Mouse (Mus musculus) kidney, adult 9 months (tissue): ENCODE measurements around the gene Irf6.

ENCODE experiments used
- DNase-seq: peaks from one replicate; pipeline ENCODE4 v3.0.0; 2022

Irf6 gene

DNA sequence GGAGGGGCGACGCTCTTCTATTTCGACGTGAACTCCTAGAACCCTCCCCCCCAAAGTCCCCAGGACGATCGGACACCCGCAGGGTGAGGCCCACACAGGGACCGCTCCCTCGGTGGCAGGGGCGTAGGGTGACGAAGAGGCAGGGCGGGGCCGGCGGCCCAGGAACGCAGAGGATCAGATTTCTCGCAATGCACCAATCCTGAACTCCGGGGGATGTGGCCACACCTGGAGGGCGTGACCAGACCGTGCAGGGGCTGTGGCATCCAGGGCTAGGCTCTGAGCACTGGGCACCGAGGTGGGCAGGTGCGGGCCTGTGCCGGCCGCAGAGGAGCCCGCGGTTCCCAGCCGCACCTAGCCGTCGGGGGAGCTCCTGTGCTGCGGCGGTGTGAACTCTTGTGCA, at the start of gene Irf6:
TSS of gene Irf6 (plus strand) at position 240 of the 400 bp plus-strand sequence.
- DNase-seq, result peak; percentile 94

DNA sequence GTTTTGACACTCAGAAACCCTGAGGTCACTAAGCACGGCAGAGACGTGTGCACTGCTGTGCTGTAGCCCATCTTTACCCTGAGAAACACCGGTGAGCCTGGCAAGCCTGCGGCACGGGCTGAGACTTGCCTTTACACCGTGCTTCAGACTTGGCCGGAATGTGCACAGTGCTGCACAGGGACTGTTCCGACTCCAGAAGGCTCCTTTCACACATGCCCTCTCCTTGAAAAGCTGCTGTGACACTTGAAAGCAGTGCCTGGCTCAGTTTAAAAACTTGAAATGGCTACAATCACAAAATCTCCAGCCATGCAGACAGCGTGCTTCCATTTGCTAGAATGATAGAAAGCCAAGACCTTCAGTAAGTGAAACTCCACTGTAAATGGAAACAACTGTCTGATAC, 40.8 kb upstream of the Irf6 start:
- DNase-seq, result no peak

DNA sequence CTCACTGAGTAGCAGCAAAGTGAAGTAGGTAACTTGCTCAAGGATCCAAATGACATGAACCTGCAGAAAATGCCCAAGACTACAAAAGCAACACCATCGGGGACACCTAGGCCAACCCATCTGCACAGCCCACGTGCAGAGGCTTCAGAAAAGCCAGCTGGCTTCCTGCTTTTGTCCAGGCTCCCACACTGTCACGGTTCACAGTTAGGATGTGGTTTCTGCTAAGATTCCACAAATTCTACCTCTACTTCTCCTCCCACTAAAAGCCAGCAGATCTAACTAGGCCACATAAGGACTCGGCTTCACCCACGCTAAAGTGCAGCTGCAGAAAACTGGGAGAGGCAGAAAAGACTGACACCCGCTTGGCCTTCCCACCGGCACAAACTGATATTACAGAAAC, 30.1 kb upstream of the Irf6 start:
- DNase-seq, result no peak

DNA sequence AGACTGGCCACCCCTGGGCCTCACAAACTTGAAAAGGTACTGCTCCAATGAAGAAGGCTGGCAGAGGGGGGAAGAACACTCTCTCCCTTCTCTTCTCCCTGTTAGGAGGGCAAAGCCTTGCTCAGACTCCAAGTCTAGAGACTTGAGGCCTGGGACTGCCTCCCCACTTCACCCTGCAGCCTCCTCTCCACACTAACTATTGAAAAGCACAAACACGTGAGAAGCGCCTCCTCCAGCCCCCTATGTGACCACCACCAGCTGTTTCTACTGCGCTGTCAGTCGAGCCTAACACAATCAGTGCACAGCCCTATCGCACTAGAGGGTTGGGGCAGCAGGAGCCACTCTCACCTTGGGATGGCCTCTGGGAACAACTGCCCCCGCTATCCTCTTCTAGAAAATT, 29.6 kb upstream of the Irf6 start:
- DNase-seq, result no peak

DNA sequence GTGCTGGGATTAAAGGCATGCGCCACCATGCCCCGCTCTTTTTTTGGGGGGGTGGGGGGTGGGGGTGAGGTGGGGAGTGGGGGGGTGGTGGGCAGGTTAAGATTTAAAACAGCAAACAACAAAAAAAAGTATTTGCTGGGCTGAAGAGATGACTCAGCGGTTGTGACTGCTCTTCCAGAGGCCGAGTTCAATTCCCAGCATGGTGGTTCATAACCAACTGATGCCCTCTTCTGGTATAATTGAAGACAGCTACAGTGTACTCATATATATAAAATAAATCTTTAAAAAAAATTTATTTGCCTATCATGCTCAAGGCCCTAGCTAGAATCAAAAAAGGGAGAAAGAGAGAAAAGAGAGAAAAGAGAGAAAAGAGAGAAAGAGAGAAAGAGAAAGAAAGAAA, 27.1 kb upstream of the Irf6 start:
- peak; percentile 14 for DNase-seq

DNA sequence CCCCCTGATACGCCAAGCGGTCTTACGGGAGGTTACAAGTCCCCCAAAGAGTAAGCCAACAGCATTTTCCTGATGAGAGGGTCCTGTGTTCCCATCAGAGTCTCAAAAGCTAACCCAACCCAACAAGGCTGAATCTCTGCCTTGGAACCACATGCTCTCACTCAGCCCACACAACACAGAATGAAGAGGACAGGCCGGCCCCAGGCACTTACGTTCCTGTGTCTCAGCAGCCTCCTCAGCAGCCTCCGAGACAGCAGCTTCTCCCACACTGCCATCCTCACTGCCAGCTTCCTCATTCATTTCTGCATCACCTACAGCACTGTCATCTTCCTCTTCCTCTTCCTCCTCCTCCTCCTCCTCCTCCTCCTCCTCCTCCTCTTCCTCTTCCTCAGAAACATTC, 24.9 kb upstream of the Irf6 start:
- no peak for DNase-seq

DNA sequence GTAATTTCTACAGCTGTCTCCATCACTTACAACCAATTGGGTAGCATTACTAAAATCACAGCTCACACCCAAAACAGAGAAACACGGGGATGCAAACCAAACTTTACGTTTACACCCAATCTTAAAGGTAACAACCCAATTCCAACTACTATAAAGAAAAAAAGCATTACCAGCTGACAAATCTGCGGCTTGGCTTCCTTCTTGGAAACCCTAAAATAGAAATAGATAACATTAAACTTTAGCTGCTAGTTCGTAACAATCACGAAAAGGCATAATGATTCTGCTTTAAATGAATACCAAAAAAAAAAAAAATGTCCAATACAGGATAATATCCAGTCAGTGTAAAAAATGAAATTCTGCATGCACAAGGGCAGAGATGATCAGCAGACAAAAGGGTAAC, 23.6 kb upstream of the Irf6 start:
- DNase-seq, result no peak

DNA sequence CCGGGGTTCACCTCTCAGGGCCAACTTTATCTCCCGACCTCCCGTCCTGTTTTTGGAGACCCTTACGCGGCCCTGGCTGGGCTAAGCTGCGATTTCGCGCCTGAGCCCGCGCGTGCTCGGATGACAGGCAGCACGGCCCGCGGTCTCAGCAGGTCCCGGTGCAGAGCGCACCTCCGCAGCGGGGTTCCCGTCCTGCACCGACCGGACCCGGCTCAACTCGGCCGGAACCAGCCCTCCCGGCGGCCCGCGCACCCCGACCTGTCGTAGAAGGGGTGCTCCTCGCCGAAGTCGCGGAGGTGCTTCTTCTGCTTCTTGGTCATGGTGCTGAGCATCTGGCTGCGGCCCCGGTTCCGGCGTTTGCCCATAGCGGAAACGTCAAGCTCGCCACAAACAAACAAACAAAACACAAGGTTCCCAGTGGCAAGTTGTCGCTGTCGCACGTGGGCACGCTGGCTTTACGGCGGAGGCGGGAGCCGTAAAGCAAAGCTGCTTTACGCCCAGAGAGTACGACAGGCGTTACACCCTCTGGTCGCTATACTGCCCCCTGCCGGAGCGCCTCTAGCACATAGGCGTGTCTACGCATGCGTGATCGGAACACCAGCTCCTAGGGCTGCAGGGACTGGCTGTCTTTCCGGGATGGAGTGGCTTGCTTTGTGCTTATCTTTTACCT, 23.0 kb upstream of the Irf6 start, which contains the start of gene Diexf:
TSS of gene Diexf (minus strand) at position 487 of the 670 bp plus-strand sequence.
- DNase-seq, result peak; percentile 97

DNA sequence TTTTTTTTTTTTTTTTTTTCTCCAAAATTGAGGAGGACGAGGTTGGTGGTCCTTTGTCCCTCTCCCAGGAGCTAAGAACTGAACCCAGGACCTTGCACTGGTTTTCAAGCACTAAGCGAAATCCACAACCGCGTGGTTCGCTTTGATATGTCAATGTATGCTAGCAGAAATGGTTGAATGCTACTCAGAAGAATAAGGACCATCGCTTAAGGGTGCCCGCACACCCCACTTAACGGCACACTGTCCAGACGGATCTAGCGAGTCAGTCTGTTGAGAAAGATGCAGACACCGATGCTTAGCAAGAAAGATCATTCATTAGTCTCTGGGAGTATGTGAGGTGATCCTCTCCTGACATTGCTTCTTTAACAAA, 22.5 kb upstream of the Irf6 start:
- DNase-seq, result no peak

DNA sequence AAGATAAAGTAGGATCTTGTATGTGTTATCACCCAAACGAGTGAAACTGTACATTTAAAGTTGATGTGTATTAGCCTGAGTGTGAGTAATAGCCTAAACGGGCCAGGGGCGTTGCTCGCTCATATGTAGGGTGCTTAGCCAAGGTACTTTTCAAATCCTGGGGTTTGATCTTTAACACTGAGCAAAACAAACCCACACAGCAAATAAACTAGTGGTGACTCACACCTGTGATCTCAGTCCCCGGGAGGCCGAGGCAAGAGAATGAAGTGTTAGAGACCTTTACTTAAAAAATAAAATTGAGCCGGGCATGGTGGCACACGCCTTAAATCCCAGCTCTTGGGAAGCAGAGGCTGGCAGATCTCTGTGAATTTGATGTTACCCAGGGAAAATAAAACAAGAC, 22.1 kb upstream of the Irf6 start:
- DNase-seq, result no peak

DNA sequence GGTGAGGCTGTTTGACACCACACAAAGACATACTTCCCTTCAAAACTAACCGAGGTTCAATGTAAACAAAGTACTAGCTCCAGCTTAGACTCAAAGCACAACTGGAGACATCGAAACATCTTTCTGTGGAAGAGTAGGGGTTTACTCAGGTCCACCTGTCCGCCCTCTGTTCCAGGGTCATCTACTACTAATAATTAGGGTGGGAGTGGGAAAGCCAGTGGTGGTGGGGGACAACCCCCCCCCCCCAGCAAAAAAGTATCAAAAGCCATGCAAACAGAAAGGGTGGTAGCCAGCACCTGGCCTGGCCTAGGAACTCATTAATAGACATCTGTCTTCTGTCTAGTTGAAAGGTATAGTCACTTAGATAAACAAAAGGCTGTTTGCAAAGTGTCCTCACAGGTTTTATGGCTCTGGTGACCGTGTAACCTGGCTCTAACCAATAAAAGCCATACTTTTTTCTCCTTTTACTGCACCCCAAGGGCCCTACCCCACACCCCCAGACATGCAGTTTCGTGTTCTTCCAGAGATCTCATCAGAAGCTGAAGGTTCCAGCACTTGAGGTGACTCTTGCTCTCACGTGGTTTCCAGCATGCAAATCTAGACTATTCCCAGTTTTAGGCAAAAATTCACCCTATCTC, 21.5 kb upstream of the Irf6 start:
- no peak for DNase-seq

DNA sequence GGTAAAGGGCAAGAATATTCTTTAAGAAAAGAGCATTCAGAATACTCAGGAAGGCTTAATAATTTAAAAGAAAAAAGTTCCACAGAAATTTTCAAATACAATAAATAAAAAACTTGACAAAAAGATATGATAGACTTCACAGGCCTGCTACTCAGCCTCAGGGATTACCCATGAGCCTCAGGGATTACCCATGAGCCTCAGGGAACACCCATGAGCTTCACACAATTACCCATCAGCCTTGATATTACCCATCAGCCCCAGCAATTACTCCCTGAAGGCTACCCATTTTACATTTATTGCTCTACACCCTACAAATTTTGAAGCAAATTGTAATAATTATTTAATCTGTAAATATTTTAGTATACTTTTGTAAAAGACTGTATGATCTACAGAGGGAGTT, 20.5 kb upstream of the Irf6 start:
- DNase-seq, result no peak

DNA sequence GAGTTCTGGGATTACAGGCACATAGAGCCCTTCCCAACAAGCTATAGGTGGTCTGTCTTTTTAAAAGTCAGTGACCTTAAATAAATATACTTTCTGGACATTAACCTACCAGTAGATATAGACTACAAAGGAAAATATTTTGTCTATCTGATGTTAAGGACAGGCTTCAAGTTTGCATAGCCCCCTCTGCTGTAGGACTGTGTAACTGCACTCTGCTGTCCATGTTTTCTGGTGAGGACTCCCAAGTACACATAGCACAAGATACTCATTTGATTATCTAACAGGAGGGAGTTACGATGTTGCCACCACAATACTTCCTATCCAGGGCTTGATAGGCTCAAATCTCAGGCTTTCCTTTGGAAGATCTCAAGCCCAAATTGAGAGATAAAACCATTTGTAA, 19.2 kb upstream of the Irf6 start:
- DNase-seq, result peak; percentile 44

DNA sequence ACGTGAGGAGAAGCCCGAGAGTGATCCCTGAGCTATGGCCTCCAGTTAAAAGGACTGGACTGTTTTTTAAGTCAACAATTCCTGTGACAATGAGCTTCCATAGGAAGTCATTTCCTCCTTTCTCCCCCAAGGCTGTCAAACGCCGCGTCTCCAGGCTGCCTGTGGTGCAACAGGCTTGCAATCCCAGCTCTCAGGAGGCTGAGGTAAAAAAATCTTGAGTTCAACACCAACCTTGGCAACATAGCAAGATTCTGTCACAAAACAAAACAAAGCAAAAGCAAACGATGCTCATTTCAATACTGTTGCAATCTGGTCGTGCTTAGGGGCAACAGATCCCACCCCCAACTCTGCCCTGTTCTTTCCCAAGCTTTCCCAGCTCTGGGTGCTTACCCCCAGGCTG, 14.8 kb upstream of the Irf6 start:
- no peak for DNase-seq

DNA sequence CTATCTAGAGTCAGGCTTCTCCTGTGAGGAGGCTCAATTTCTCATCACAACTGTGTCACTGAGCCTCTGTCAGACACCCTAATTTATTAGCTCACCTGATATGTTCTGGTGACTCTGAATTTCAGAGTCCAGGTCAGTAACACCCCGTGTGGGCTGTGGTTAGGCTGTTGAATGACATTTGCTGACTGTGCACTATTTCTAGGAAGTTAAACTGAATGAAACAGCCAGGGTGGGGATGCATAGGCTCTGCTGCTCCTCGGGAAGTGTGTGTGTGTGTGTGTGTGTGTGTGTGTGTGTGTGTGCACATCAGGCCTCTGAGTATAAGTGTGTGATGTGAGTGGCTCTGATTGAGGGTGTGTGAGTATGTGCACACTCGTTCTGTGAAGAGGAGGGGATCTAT, 14.2 kb upstream of the Irf6 start:
- DNase-seq, result no peak

DNA sequence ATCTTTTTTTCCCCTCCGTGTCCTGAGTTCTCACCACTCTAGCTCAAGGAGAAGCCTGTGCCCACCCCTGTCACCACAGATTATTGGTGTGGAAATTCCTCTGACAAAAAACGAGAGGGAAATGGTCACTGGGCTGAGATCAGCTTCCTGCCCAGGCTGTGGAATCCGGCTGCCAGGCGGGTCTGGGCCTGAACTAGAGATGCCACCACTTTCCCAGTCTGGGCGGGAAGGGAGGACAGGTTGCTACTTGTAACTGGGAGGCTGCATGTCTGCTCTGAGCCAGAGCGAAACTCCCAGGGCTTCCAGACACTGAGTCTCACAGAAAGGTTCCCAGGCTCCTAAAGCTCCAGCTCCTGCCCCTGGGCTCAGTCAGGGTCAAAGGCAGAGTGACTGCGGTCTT, 11.8 kb upstream of the Irf6 start:
- DNase-seq, result no peak

DNA sequence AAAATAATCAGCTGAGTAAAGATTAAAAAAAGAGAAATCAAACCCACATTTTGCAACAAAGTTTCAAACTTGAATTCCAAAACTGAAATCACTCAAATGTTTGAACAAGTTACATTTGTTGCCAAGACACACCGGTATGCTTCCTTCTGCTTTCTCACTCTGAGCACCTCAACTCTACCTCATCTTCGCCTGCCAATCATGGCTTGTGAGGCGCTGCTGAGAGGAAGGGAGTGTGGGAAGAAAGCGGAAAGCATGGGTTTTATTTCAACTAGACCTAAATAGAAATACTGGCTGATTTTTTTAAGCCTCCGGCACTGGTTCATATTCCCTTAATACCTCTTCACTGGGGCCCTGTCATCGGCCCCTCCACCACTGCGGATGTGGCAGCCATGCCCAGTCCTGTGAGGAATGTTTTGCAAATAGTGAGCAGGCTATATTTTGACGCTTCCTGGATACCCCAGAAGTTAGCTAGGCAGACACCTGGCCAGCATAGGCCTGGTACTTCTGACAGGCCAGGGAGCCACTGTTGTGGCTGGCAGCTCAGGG, 10.3 kb upstream of the Irf6 start:
- DNase-seq, result no peak

DNA sequence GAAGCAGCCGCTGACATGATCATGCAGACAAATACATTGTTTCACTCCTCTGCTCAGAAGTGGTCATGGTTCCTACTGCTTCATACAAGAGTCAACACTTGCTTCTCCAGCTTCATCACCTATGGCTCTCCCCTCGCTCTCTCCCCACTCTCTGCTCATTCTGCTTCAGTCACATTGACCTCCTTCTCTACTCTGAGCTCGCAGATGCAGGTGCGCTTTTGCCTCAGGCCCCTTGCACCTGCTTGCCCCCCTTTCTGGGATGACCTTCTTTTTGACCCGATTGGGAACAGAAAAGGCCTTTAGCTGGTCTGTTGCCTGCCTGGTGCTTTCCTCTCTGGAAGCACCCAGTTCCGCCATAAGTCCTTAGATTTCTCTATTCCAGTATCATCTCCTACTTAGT, 8.4 kb upstream of the Irf6 start:
- DNase-seq, result no peak

DNA sequence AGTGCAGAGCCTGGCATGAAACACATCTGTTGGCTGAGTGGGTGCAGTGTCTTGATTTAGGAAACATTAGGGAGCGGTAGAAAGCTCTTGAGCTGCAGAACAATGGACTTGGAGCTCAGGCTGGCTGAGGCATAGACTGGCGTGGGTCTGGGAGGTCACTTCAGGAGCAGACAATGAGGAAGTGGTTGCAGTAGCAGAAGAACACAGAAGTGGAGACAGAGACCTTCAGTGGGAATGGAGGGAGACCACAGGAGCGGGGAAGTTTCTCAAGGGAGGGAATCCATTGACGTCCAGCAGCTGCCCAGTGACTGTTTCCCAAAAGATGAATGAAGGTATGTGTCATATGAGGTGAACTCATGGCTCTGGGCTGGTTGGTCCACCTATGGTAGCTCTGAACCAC, 7.8 kb upstream of the Irf6 start:
- no peak for DNase-seq

DNA sequence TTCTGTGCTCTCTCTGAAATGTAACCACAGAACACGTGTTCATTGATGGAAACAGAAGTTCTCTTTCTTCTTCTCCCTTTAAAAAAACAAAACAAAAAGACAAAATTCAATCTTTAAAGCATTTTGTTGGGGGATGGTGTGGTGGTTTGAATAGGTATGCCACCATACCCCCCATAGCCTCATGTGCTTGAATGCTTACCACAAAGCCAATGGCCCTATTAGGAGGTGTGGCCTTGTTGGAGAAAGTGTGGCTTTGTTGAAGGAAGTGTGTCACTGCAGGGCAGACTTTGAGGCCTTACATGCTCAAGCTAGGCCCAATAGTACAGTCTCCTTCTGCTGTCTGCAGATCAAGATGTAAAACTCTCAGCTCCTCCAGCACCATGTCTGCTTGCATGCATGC, 6.5 kb upstream of the Irf6 start:
- DNase-seq, result no peak

DNA sequence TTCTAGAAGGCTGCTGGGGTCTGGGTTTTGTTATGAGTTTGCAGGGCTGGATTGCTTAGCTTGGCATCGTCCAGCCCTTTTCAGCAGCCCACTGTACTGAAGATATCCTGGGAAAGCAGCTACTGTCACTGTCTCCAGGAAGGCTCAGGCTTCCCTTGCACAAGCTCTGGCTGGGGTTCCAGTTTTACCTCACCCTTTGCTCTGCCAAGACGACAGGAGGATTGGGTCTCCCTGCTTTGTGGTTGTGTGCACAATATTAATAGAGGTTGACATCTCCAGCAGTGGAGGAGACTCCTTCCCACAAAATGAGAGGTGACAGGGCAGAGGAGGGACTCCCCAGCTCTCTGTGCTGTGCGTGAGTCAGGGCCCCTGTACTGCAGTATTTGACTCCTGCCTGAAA, 3.7 kb upstream of the Irf6 start:
- DNase-seq, result no peak

DNA sequence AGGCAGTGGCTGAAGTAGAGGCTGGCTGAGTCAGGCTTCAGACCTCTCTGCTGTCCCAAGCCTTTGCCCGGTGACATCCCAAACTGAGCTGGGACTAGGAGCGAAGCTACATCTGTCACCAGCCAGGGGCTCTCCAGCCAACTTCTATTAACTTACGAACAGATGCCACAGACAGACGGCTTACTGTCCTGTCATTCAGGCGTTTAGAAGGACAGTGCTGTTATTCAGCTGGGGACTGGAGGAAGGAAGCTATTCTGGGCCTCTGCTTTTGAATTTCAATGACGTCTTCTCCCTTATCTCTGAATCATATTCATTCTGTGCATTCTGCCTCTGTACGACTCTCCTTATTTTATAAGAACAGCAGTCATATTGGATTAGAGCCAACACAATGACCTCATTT, 1.8 kb upstream of the Irf6 start:
- DNase-seq, result no peak

DNA sequence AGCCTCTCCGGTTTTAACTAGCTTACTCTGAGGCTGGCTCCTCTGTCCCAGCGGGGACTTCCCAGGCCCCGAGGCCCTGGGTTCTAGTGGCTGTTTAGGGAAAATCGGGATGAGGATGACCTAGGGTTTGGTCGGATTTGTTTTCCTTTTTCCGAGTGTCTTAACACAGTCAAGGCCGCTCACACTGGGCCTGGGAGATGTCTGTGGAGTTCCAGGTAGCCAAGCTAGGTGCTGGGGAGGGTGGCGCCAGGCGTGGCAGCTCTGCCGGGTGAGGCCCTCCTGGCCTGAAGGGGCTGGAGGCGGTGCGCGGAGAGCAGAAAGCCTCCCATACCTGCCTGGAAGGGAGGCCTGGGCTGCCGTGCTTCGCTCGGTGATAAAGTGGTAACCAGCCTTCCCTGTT, 650 bp downstream of the Irf6 start:
- peak; percentile 39 for DNase-seq

DNA sequence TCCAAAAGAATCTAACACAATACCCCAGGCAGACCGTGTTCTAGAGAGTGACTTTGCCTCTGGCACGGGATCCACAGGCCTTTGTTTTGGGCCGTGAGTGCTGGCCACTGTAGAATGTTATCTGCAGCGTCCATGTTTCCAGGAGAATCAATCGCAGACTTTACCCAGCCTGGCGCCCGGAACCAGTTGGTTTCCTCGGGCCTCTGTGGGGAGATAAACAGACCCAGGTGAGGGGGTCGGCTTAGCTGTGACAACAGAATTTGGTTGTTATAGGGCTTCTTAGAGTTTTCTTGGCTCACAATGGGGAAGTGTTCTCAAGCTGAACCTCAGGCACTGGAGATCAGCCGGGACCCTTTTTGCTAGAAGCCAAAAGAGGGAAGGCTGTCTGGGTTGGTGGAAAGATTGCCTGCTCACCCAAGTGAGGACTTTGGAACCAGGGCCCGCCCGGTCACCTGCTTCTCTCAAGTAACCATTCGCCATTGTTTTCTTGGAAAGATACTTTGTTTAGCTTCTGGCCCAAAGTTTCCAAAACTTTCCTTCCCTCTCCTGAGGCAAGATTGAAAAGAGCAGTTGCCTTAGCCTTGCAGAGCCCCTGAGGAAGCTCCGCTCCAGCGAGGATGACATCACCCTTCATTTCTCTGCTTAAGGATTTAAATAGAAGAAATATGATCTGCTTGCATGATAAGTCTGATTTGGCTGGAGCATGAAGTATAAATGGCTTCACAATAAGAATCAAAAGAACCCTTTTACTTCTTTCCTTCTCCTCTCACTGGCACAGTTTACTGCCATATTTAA, 3.6 kb downstream of the Irf6 start:
- peak; percentile 67 for DNase-seq
